Comparison of ENCODE assay signal across 23 mouse cellular contexts in genomic region chr11:24795510-24796211, GRCm38 (mm10).
DNase-seq lines count a peak whose midpoint lies in the region; ATAC-seq and TF ChIP-seq lines count a peak whose summit lies in the region.
"Had no signal": no experiment of that assay in that cellular context is flagged by ENCODE, and none has a peak within 500 bp of the region (broad histone marks: within the 10 kb centered on the region; RNA-seq: fewer than 3 reads in every experiment).

No protein-coding gene starts in this region.

- H3K4me2 ChIP-seq in midbrain, embryonic 12.5 days (replicated peaks), result no peak overlapping the region
- no peak overlapping the region for H3K4me2 ChIP-seq in forebrain, embryonic 14.5 days (ENCODE audit: low read length)
- H3K4me2 ChIP-seq in hindbrain, postnatal 0 days (ENCODE audit: low read depth, low read length), result no peak overlapping the region
- H3K4me2 ChIP-seq in kidney, embryonic 15.5 days, result no peak overlapping the region
- H3K4me2 ChIP-seq: embryonic facial prominence, embryonic 12.5 days; limb, embryonic 12.5 days; liver, embryonic 15.5 days; neural tube, embryonic 12.5 days had no signal

- H3K9me3 ChIP-seq in midbrain, embryonic 12.5 days, result no peaks in the 10 kb centered on the region
- no peaks in the 10 kb centered on the region for H3K9me3 ChIP-seq in midbrain, embryonic 10.5 days (replicated peaks)
- no peaks in the 10 kb centered on the region for H3K9me3 ChIP-seq in forebrain, embryonic 10.5 days
- no peaks in the 10 kb centered on the region for H3K9me3 ChIP-seq in forebrain, embryonic 14.5 days (replicated peaks; ENCODE audit: control insufficient read depth, low read length)
- H3K9me3 ChIP-seq in hindbrain, postnatal 0 days (ENCODE audit: low read length), result no peaks in the 10 kb centered on the region
- no peaks in the 10 kb centered on the region for H3K9me3 ChIP-seq in kidney, embryonic 15.5 days (replicated peaks)
- H3K9me3 ChIP-seq: embryonic facial prominence, embryonic 12.5 days; limb, embryonic 12.5 days; liver, embryonic 15.5 days; neural tube, embryonic 12.5 days had no signal

- ATAC-seq in midbrain, embryonic 12.5 days (ENCODE audit: low FRiP score, low read depth), result peak; percentile 62; the same call in 1 of the 2 replicates
- peak; percentile 89 for ATAC-seq in forebrain, embryonic 14.5 days
- ATAC-seq in hindbrain, postnatal 0 days, result peak; percentile 91
- ATAC-seq in monocyte, adult 5-6 weeks (replicated peaks; ENCODE audit: insufficient number of reproducible peaks, low FRiP score, low TSS enrichment, poor library complexity, severe bottlenecking), result no peak
- no peak for ATAC-seq in kidney, embryonic 15.5 days (replicated peaks; ENCODE audit: low FRiP score)
- ATAC-seq: CD4-positive, CD25-positive, alpha-beta regulatory T cell, adult 4 months; intestine, embryonic 16.5 days had no signal

- no peak overlapping the region for H3K9ac ChIP-seq in midbrain, embryonic 12.5 days (replicated peaks)
- H3K9ac ChIP-seq in forebrain, embryonic 14.5 days (ENCODE audit: low read length), result no peak overlapping the region
- no peak overlapping the region for H3K9ac ChIP-seq in hindbrain, postnatal 0 days (replicated peaks; ENCODE audit: low read length)
- H3K9ac ChIP-seq in kidney, embryonic 15.5 days, result no peak overlapping the region
- H3K9ac ChIP-seq: embryonic facial prominence, embryonic 12.5 days; limb, embryonic 12.5 days; liver, embryonic 15.5 days; neural tube, embryonic 12.5 days had no signal

- H3K4me1 ChIP-seq in midbrain, embryonic 12.5 days, result peaks cover 5% of the 10 kb centered on the region; the same call in 1 of the 2 replicates
- H3K4me1 ChIP-seq in midbrain, embryonic 10.5 days, result no peaks in the 10 kb centered on the region
- peaks cover 12% of the 10 kb centered on the region for H3K4me1 ChIP-seq in forebrain, embryonic 10.5 days
- H3K4me1 ChIP-seq in forebrain, embryonic 14.5 days (ENCODE audit: control insufficient read depth, insufficient read depth, low read length), result 0 out of 2 replicates have a peak, but pooled peaks cover 6% of the 10 kb centered on the region
- no peaks in the 10 kb centered on the region for H3K4me1 ChIP-seq in hindbrain, postnatal 0 days (ENCODE audit: insufficient read depth, low read length)
- no peaks in the 10 kb centered on the region for H3K4me1 ChIP-seq in kidney, embryonic 15.5 days
- H3K4me1 ChIP-seq: embryonic facial prominence, embryonic 12.5 days; liver, embryonic 15.5 days; neural tube, embryonic 12.5 days had no signal

- TF ChIP-seq CTCF in hindbrain, postnatal 0 days (IDR thresholded peaks at IDR 0.05; ENCODE audit: low read depth), result no peak

- no peaks in the 10 kb centered on the region for H3K27me3 ChIP-seq in midbrain, embryonic 12.5 days
- H3K27me3 ChIP-seq in midbrain, embryonic 10.5 days (ENCODE audit: low read depth, poor library complexity, severe bottlenecking), result no peaks in the 10 kb centered on the region
- H3K27me3 ChIP-seq in forebrain, embryonic 10.5 days (ENCODE audit: poor library complexity, severe bottlenecking), result no peaks in the 10 kb centered on the region
- no peaks in the 10 kb centered on the region for H3K27me3 ChIP-seq in forebrain, embryonic 14.5 days (replicated peaks; ENCODE audit: control insufficient read depth, insufficient read depth, low read length)
- H3K27me3 ChIP-seq in hindbrain, postnatal 0 days (ENCODE audit: insufficient read depth, low read length), result no peaks in the 10 kb centered on the region
- no peaks in the 10 kb centered on the region for H3K27me3 ChIP-seq in kidney, embryonic 15.5 days
- H3K27me3 ChIP-seq: embryonic facial prominence, embryonic 12.5 days; limb, embryonic 12.5 days; liver, embryonic 15.5 days; neural tube, embryonic 12.5 days had no signal

- no peak overlapping the region for H3K27ac ChIP-seq in midbrain, embryonic 12.5 days (replicated peaks)
- no peak overlapping the region for H3K27ac ChIP-seq in midbrain, embryonic 10.5 days (replicated peaks)
- H3K27ac ChIP-seq in forebrain, embryonic 10.5 days, result no peak overlapping the region
- no peak overlapping the region for H3K27ac ChIP-seq in forebrain, embryonic 14.5 days (ENCODE audit: low read depth, low read length)
- no peak overlapping the region for H3K27ac ChIP-seq in hindbrain, postnatal 0 days
- H3K27ac ChIP-seq in kidney, embryonic 15.5 days, result no peak overlapping the region
- H3K27ac ChIP-seq: embryonic facial prominence, embryonic 12.5 days; gastrocnemius, adult 2 months; left cerebral cortex, adult 2 months; limb, embryonic 12.5 days; liver, embryonic 15.5 days; neural tube, embryonic 12.5 days; stomach, postnatal 0 days had no signal

- H3K36me3 ChIP-seq in midbrain, embryonic 12.5 days, result no peaks in the 10 kb centered on the region
- no peaks in the 10 kb centered on the region for H3K36me3 ChIP-seq in midbrain, embryonic 10.5 days
- H3K36me3 ChIP-seq in forebrain, embryonic 10.5 days (replicated peaks), result no peaks in the 10 kb centered on the region
- H3K36me3 ChIP-seq in forebrain, embryonic 14.5 days (ENCODE audit: control insufficient read depth, insufficient read depth, low read length), result no peaks in the 10 kb centered on the region
- no peaks in the 10 kb centered on the region for H3K36me3 ChIP-seq in hindbrain, postnatal 0 days (ENCODE audit: insufficient read depth, low read length)
- H3K36me3 ChIP-seq in kidney, embryonic 15.5 days, result no peaks in the 10 kb centered on the region
- H3K36me3 ChIP-seq: embryonic facial prominence, embryonic 12.5 days; limb, embryonic 12.5 days; liver, embryonic 15.5 days; neural tube, embryonic 12.5 days had no signal

- WGBS in midbrain, embryonic 12.5 days, result 65% methylated on average over 4 of the region's 4 CpGs
- 84% methylated on average over 4 of the region's 4 CpGs for WGBS in midbrain, embryonic 10.5 days
- 76% methylated on average over 4 of the region's 4 CpGs for WGBS in forebrain, embryonic 10.5 days
- WGBS in forebrain, embryonic 14.5 days, result 29% methylated on average over 4 of the region's 4 CpGs
- 28% methylated on average over 4 of the region's 4 CpGs for WGBS in hindbrain, postnatal 0 days
- 77% methylated on average over 4 of the region's 4 CpGs for whole genome bisulfite sequencing in kidney, embryonic 15.5 days

- H3K4me3 ChIP-seq in midbrain, embryonic 12.5 days, result no peak overlapping the region
- H3K4me3 ChIP-seq in midbrain, embryonic 10.5 days, result no peak overlapping the region
- no peak overlapping the region for H3K4me3 ChIP-seq in forebrain, embryonic 10.5 days
- H3K4me3 ChIP-seq in forebrain, embryonic 14.5 days (ENCODE audit: low read depth, low read length), result no peak overlapping the region
- no peak overlapping the region for H3K4me3 ChIP-seq in hindbrain, postnatal 0 days (ENCODE audit: low read length)
- no peak overlapping the region for H3K4me3 ChIP-seq in kidney, embryonic 15.5 days (replicated peaks)
- H3K4me3 ChIP-seq: embryonic facial prominence, embryonic 12.5 days; gastrocnemius, adult 2 months; left cerebral cortex, adult 2 months; limb, embryonic 12.5 days; liver, embryonic 15.5 days; neural tube, embryonic 12.5 days had no signal

- no peak for DNase-seq in midbrain, embryonic 10.5 days (ENCODE audit: low spot score)
- peak; percentile 15 for DNase-seq in forebrain, embryonic 10.5 days (ENCODE audit: extremely low spot score, low spot score)
- DNase-seq in forebrain, embryonic 14.5 days (ENCODE audit: low spot score), result peak; percentile 77
- peak; percentile 54 for DNase-seq in hindbrain, postnatal 0 days (ENCODE audit: low spot score)
- DNase-seq: adrenal gland, postnatal 10 days; cerebellum, postnatal 36 days; gastrocnemius, adult 2 months; heart, postnatal 14 days; kidney, postnatal 25 days; lung, postnatal 10 days; spleen, adult 18-20 months; thymus, postnatal 14 days had no signal

Comparison
In these comparisons a context has a peak if more than half of its experiments do, and no peak if none do; other contexts are left out.
1. ATAC-seq: peak in midbrain, embryonic 12.5 days (single experiment), forebrain, embryonic 14.5 days (single experiment) and hindbrain, postnatal 0 days (single experiment); none in monocyte, adult 5-6 weeks (single experiment) and kidney, embryonic 15.5 days (single experiment).